Mouse (Mus musculus) bone marrow macrophage, adult 2 months (primary cell): ENCODE data around the gene Plekhm3.

Experiments used
- CTCF ChIP-seq: IDR thresholded peaks from 2 replicates; pipeline ENCODE4 v1.5.1; 2012; ENCODE audit warnings: low read depth, mild to moderate bottlenecking, low read length, moderate library complexity
- POLR2A ChIP-seq: IDR thresholded peaks from 2 replicates; pipeline ENCODE4 v1.6.1; 2012; ENCODE audit warnings: mild to moderate bottlenecking, low read depth, low read length, borderline replicate concordance

GRCm38 (mm10) chr1:64876276-64876675 is 80.3 kb downstream of the Plekhm3 start:
- TF ChIP-seq POLR2A, result no peak
- no peak for TF ChIP-seq CTCF
